Mouse (Mus musculus) CH12.LX (cell line): Measurements from ENCODE around the gene Gm49387.

ENCODE experiments used
- CHD1 ChIP-seq: IDR thresholded peaks from 2 replicates; pipeline ENCODE4 v1.6.1; 2012; ENCODE audit warnings: low read depth, low read length, improper control_type of control experiment, inconsistent platforms
- CTCF ChIP-seq, 2 experiments: IDR thresholded peaks in 1 of 2; conservative IDR thresholded peaks in 1 of 2; 2 replicates each; pipeline ENCODE4 v1.5.1; 2011 to 2012; ENCODE audit warnings: low read depth in 2 of 2, low read length in 2 of 2, improper control_type of control experiment in 1 of 2, inconsistent platforms in 1 of 2, mild to moderate bottlenecking in 1 of 2, moderate library complexity in 1 of 2
- E2F4 ChIP-seq: IDR thresholded peaks from 2 replicates; pipeline ENCODE4 v1.6.1; 2011; ENCODE audit warnings: low read depth, low read length, improper control_type of control experiment; ENCODE audit not compliant: insufficient replicate concordance
- EP300 ChIP-seq: IDR thresholded peaks from 2 replicates; pipeline ENCODE4 v1.6.1; 2011; ENCODE audit warnings: low read length, improper control_type of control experiment
- JUND ChIP-seq: conservative IDR thresholded peaks from 2 replicates; pipeline ENCODE4 v1.6.1; 2011; ENCODE audit warnings: low read depth, low read length, improper control_type of control experiment
- PAX5 ChIP-seq: IDR thresholded peaks from 2 replicates; pipeline ENCODE4 v1.6.1; 2012; ENCODE audit warnings: low read length, inconsistent platforms, mixed read lengths
- POLR2A ChIP-seq: IDR thresholded peaks from 2 replicates; pipeline ENCODE4 v1.6.1; 2011; ENCODE audit warnings: low read depth, mild to moderate bottlenecking, improper control_type of control experiment, low read length
- RCOR1 ChIP-seq: conservative IDR thresholded peaks from 2 replicates; pipeline ENCODE4 v1.6.1; 2012; ENCODE audit warnings: low read depth, mild to moderate bottlenecking, inconsistent platforms, low read length, improper control_type of control experiment
- ZC3H11A ChIP-seq: IDR thresholded peaks from 2 replicates; pipeline ENCODE4 v1.6.1; 2012; ENCODE audit warnings: low read depth, mild to moderate bottlenecking, inconsistent platforms, low read length, improper control_type of control experiment
- ZKSCAN1 ChIP-seq: IDR thresholded peaks from 2 replicates; pipeline ENCODE4 v1.6.1; 2012; ENCODE audit warnings: low read depth, inconsistent platforms, low read length, improper control_type of control experiment, borderline replicate concordance

- TF ChIP-seq E2F4: no peak
- no peak for TF ChIP-seq POLR2A
- no peak for TF ChIP-seq CHD1
- no peak for TF ChIP-seq ZKSCAN1
- TF ChIP-seq CTCF (conservative IDR thresholded peaks at IDR 0.05 in 1 of 2, IDR thresholded peaks at IDR 0.05 in 1 of 2; ENCODE audit: low read depth in 2 of 2, low read length in 2 of 2): peak in 1 of 2 experiments; percentile 43; a peak in 2 of 4 replicates
- TF ChIP-seq RCOR1: no peak
- no peak for TF ChIP-seq PAX5
- no peak for TF ChIP-seq EP300
- no peak for TF ChIP-seq ZC3H11A
- no peak for TF ChIP-seq JUND
Observed at GRCm38 (mm10) chr14:31564452-31565179, 76.1 kb downstream of the Gm49387 start.
